Mouse (Mus musculus) midbrain, embryonic 10.5 days (tissue): ENCODE results near the gene Fra10ac1. TPM values are rescaled to one million over a fixed set of nuclear protein-coding genes. Genes with fewer than 3 reads are reported as not detected.
A peak's percentile ranks its signal among the peaks of the same experiment; 100 is the strongest.

Source experiments
- DNase-seq: peaks from one replicate; pipeline ENCODE4 v3.0.0-alpha.2; 2017; ENCODE audit warnings: low spot score
- H3K27ac ChIP-seq: fragments of 300-500 bp; sonication (generic); replicated peaks from 2 replicates; pipeline ENCODE4 v1.5.1; 2016; ENCODE audit warnings: mild to moderate bottlenecking
- H3K27me3 ChIP-seq: fragments of 300-500 bp; sonication (generic); 2 replicates; pipeline ENCODE4 v1.6.1; 2016; ENCODE audit warnings: low read depth, mild to moderate bottlenecking; ENCODE audit not compliant: poor library complexity, severe bottlenecking
- H3K36me3 ChIP-seq: fragments of 300-500 bp; sonication (generic); 2 replicates; pipeline ENCODE4 v1.6.1; 2016; ENCODE audit warnings: mild to moderate bottlenecking, moderate library complexity
- H3K4me1 ChIP-seq: fragments of 300-500 bp; sonication (generic); 2 replicates; pipeline ENCODE4 v1.6.1; 2016
- H3K4me3 ChIP-seq: fragments of 300-500 bp; sonication (generic); 2 replicates; pipeline ENCODE4 v1.5.1; 2016; ENCODE audit warnings: mild to moderate bottlenecking, moderate library complexity
- H3K9me3 ChIP-seq: fragments of 300-500 bp; sonication (generic); replicated peaks from 2 replicates; pipeline ENCODE4 v1.6.1; 2016; ENCODE audit warnings: mild to moderate bottlenecking
- WGBS: fragments of 180-500 bp; shearing (Covaris S2); methylation state at CpG from one replicate; pipeline ENCODE4 v1.1.7; 2016; 5-methylcytosine and 5-hydroxymethylcytosine counted together
- polyA plus RNA-seq: library from polyadenylated mRNA; unstranded; fragments of >200 nt; fragmentation: Nextera tagmentation; extraction: Ambion mirVana; gene quantifications from 2 replicates; pipeline ENCODE4 v1.2.1, GENCODE M21; 2016

Gene Fra10ac1
- polyA plus RNA-seq, 1 experiment from 2014 or later = 45.1 TPM

DNA sequence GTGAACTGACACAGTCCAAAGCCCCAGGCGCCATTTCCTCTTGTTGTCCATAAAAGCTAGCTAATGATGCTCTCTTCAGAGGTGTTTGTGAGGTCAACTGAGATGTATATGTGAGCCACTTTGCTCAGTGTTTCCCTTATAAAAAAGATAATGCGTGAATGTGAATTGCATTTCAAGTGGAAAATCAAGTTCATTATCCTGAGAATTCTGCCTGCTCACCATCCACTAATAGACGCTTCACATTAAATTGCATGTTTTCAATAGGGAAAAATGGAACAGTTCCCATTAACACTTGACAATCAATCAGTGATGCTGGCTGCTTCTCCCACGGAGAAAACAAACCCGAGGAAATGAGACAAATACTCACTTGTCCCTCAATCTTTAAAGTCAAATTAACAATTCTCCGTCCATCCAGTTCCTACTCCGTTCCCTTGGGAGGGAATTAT, 22.2 kb upstream of the Fra10ac1 start:
- no peak for DNase-seq
- H3K4me3 ChIP-seq = no peak overlapping the region
- H3K27ac ChIP-seq = no peak overlapping the region
- H3K4me1 ChIP-seq = no peaks in the 10 kb centered on the region
- no peaks in the 10 kb centered on the region for H3K36me3 ChIP-seq
- no peaks in the 10 kb centered on the region for H3K9me3 ChIP-seq
- no peaks in the 10 kb centered on the region for H3K27me3 ChIP-seq
- 81% methylated on average over 7 of the region's 7 CpGs for WGBS

DNA sequence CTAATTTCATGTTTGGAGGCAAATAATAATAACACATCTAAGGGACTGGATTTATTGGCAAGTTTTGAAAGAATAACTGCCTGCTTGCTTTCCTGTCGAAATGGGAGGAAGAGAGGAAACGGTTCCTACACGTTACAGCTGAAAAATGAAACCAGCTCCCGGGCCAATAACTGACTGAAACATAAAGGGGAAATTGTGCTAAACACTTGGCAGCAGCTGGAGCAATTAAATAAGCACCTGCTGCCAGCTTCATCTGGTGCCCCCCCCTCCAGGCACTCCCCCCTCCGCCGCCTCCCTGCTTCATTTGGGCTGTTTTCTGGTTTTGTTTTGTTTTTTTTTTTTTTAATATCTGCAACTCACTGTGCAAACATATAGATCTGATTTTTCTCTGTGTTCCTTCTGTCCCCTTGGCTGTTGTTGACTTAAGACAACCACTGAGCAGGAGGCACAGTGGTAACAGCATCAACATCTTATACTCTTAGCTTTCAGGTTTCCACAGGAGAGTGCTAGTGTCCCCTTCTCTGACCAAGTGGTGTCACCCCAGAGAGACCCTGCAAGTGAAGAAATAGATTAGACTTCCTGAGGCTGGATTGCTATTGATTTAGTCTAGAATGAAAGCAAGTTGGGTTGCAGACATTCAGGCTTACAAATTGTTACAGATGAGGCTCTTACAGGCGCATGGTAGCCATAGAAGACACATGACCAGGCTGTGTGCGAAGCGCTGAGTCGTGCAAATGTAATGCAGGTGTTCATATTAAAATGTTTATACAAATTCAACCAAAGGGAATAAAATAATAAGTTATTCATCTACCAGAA, 21.6 kb upstream of the Fra10ac1 start:
- 86% methylated on average over 10 of the region's 10 CpGs for WGBS
- DNase-seq = no peak
- no peak overlapping the region for H3K4me3 ChIP-seq
- H3K4me1 ChIP-seq = no peaks in the 10 kb centered on the region
- no peak overlapping the region for H3K27ac ChIP-seq
- H3K9me3 ChIP-seq = no peaks in the 10 kb centered on the region
- no peaks in the 10 kb centered on the region for H3K27me3 ChIP-seq
- H3K36me3 ChIP-seq = no peaks in the 10 kb centered on the region

DNA sequence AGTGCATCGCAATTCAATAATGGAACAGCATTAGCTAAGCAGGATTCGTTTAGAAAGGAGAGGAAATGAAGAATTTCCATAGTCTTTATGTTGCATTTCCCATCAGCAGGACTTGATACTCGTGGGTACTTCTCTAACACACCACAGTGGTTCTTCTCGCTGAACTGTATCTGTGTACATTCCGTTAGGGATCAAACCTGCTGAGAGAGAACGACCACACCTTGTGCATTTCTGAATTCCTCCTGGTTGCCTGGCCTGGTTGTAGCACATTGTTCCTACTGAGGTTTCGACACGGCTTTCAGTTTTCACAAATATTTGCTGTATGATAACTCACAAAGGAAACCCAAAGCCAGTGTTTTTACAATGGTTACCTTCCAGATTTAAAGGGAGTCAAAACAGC, 20.8 kb upstream of the Fra10ac1 start:
- Histone ChIP-seq H3K27ac (no peak overlapping the region), H3K27me3 (no peaks in the 10 kb centered on the region), H3K9me3 (no peaks in the 10 kb centered on the region), H3K4me3 (no peak overlapping the region), H3K36me3 (no peaks in the 10 kb centered on the region), H3K4me1 (no peaks in the 10 kb centered on the region)
- DNase-seq = no peak
- 78% methylated on average over 8 of the region's 8 CpGs for WGBS

DNA sequence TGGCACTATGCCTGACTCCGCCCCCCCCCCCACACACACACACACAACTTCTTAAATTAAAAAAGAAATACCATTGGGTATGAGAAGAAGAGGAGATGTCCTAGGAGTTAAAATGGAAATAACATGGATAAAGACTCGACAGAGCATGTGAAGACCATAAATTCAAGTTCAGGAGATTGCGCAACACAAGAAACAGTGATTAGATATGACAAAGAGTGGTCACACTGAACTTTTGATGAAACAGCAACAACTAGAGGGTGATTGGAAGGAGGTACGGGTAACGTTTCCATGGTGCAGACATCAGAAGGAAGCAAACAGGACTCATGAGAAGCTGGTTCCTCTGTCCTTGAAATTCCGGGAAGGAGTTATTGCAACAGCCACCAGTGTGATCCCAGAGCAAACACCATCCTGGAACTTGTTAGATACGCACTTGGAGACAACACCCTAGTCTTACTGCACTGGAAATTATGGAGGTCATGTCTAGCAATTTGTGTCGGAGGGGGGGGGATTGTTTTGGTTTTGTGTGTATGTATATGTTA, 18.4 kb upstream of the Fra10ac1 start:
- Histone ChIP-seq H3K4me1 (peaks cover 18% of the 10 kb centered on the region), H3K9me3 (no peaks in the 10 kb centered on the region)

GRCm38 (mm10) chr19:38238213-38238951, 14.4 kb upstream of the Fra10ac1 start:
- H3K4me1 ChIP-seq = peaks cover 28% of the 10 kb centered on the region
- H3K4me3 ChIP-seq = no peak overlapping the region
- H3K27me3 ChIP-seq = no peaks in the 10 kb centered on the region
- H3K36me3 ChIP-seq = no peaks in the 10 kb centered on the region
- peak overlapping the region; percentile 60 for H3K27ac ChIP-seq
- no peaks in the 10 kb centered on the region for H3K9me3 ChIP-seq
- DNase-seq = no peak
- WGBS = 64% methylated on average over 12 of the region's 12 CpGs

More for the DNA sequence above, 18.4 kb upstream of the Fra10ac1 start:
- WGBS = 92% methylated on average over 8 of the region's 8 CpGs
- Histone ChIP-seq H3K27ac (no peak overlapping the region), H3K4me3 (no peak overlapping the region), H3K36me3 (no peaks in the 10 kb centered on the region), H3K27me3 (no peaks in the 10 kb centered on the region)
- no peak for DNase-seq

- no peak for DNase-seq
Observed at GRCm38 (mm10) chr19:38237834-38238212, 13.9 kb upstream of the Fra10ac1 start.

GRCm38 (mm10) chr19:38236526-38236925, 12.6 kb upstream of the Fra10ac1 start:
- H3K9me3 ChIP-seq = no peaks in the 10 kb centered on the region
- H3K4me1 ChIP-seq = peaks cover 41% of the 10 kb centered on the region
- DNase-seq = no peak
- no peaks in the 10 kb centered on the region for H3K27me3 ChIP-seq
- no peak overlapping the region for H3K4me3 ChIP-seq
- H3K36me3 ChIP-seq = no peaks in the 10 kb centered on the region
- WGBS = 62% methylated on average over 5 of the region's 5 CpGs
- 0 out of 2 replicates have a peak overlapping the region, but pooled peaks have one; percentile 17 for H3K27ac ChIP-seq

More at GRCm38 (mm10) chr19:38237834-38238212, 13.9 kb upstream of the Fra10ac1 start:
- no peaks in the 10 kb centered on the region for H3K27me3 ChIP-seq
- H3K27ac ChIP-seq = peak overlapping the region; percentile 60
- H3K4me3 ChIP-seq = no peak overlapping the region
- 57% methylated on average over 3 of the region's 3 CpGs for WGBS
- H3K9me3 ChIP-seq = no peaks in the 10 kb centered on the region
- peaks cover 32% of the 10 kb centered on the region for H3K4me1 ChIP-seq
- no peaks in the 10 kb centered on the region for H3K36me3 ChIP-seq

DNA sequence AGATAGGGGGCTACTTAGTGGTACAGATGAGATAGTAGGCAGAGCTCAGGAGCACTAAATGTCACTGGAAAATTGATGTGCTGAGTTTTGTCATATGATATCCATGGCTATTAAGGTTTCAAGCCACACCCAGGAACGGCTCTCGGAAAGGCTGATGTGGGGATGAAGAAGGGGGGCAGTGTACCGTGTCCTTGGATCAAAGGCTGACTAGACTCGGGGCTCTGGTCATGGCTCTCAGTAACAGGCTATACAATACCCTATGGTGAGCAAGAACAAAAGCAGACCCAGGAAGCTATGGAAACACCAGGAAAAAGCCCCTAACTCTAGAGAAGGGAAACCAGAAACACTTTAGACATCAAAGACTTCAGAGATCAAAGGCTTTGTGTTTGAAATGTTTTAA, 8.6 kb upstream of the Fra10ac1 start:
- peak; percentile 34 for DNase-seq
- 20% methylated on average over 4 of the region's 4 CpGs for WGBS
- peaks cover 13% of the 10 kb centered on the region for H3K9me3 ChIP-seq

DNA sequence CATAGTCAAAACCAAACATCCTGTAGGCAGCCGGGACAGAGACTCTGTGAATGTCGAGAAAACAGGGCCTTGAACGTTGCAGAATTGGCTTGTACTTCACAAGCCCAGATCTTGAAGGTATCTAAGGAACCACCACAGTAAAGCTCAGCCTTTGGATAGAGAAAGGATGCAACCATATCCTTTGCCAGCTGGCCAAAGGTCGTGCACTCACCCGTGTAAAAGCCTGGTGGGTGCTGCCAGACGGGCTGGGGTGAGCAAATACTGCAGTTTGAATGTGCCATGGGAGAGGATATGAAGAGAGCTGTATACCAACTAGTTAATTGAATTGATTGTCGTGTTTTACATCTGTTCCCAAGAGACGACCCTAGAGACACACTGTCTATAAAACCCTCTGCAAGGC, 8.1 kb upstream of the Fra10ac1 start:
- H3K36me3 ChIP-seq = no peaks in the 10 kb centered on the region
- H3K27me3 ChIP-seq = no peaks in the 10 kb centered on the region
- H3K4me1 ChIP-seq = peaks cover 23% of the 10 kb centered on the region
- 42% methylated on average over 8 of the region's 8 CpGs for WGBS
- no peak overlapping the region; the same call in 1 of the 2 replicates for H3K27ac ChIP-seq
- no peak for DNase-seq
- no peak overlapping the region for H3K4me3 ChIP-seq
- peaks cover 13% of the 10 kb centered on the region for H3K9me3 ChIP-seq

More for the DNA sequence above, 8.6 kb upstream of the Fra10ac1 start:
- H3K27ac ChIP-seq = no peak overlapping the region; the same call in 1 of the 2 replicates
- no peaks in the 10 kb centered on the region for H3K27me3 ChIP-seq
- H3K4me1 ChIP-seq = peaks cover 23% of the 10 kb centered on the region
- H3K4me3 ChIP-seq = no peak overlapping the region
- no peaks in the 10 kb centered on the region for H3K36me3 ChIP-seq

- Histone ChIP-seq H3K9me3 (peaks cover 13% of the 10 kb centered on the region), H3K36me3 (no peaks in the 10 kb centered on the region), H3K4me3 (no peak overlapping the region), H3K4me1 (peaks cover 21% of the 10 kb centered on the region), H3K27me3 (no peaks in the 10 kb centered on the region), H3K27ac (no peak overlapping the region)
- 53% methylated on average over 2 of the region's 2 CpGs for WGBS
- no peak for DNase-seq
Observed at GRCm38 (mm10) chr19:38228699-38229098, 4.7 kb upstream of the Fra10ac1 start.

DNA sequence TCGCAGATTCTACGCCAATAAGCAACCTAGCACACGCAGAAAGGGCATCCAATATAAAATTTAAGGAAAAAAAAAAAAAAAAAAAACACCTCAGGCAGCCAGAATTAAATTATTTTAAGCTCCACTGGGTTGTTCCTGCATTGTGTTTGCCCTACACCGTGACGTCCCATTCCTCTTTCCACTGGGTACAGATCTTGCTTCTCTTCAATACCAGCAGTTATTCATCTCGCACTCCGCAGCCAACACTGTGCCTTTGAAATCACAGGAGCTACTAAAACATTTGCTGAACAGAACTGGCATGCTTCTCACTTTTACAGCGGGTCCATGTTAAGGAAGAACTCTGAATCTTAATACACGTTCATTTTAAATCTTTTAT, 717 bp upstream of the Fra10ac1 start:
- H3K27me3 ChIP-seq = no peaks in the 10 kb centered on the region
- WGBS = 14% methylated on average over 9 of the region's 9 CpGs
- peaks cover 10% of the 10 kb centered on the region for H3K9me3 ChIP-seq
- no peak for DNase-seq
- H3K27ac ChIP-seq = peak overlapping the region; percentile 90
- H3K36me3 ChIP-seq = no peaks in the 10 kb centered on the region; the same call in 1 of the 2 replicates
- H3K4me3 ChIP-seq = peak overlapping the region; percentile 73
- peaks cover 24% of the 10 kb centered on the region for H3K4me1 ChIP-seq

DNA sequence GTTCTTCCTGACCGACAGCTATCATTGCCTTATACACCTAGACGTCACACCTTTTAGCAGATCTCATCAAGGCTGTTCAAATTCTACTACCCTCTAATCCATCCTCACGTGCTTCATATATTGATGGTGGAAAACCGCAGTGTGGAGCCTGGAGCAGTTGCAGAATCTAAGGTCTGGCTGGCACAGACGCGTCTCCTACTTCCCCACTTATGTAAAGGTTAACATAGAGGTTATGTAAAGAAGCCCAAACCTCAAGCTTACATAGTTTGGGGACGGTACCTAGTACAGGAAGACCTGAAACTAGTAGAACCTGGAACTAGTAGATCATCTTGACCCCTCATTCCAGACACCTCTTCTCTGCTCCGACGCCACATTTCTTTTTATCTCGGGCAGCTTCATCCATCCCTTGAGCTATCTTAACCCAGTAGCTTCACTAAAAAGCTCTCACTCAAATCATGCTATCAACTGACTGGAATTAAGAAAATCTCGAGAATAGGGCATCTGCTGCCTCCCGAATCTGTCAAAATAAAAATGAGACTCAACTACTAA, 526 bp downstream of the Fra10ac1 start:
- no peak for DNase-seq
- Histone ChIP-seq H3K4me1 (peaks cover 24% of the 10 kb centered on the region), H3K4me3 (peak overlapping the region; percentile 73), H3K9me3 (no peaks in the 10 kb centered on the region), H3K27me3 (no peaks in the 10 kb centered on the region), H3K36me3 (peaks cover 8% of the 10 kb centered on the region), H3K27ac (peak overlapping the region; percentile 90)
- WGBS = 16% methylated on average over 12 of the region's 12 CpGs
